Mouse (Mus musculus) adrenal gland, adult 2 months (tissue): ENCODE data around the gene Cp. TPM values are rescaled to one million over a fixed set of nuclear protein-coding genes. Genes with fewer than 3 reads are reported as not detected.
"Not testable (repeated sequence)": the region's sequence is repeated elsewhere in the genome, so short reads cannot be mapped to it uniquely, and the experiment has no call there.

Source experiments
- DNase-seq: peaks from one replicate; pipeline ENCODE4 v3.0.0; 2021
- long read RNA-seq: library from polyadenylated mRNA; stranded (forward); transcript quantifications from one replicate; pipeline ENCODE4 v2.0.0, GENCODE M21; 2021
- polyA plus RNA-seq: library from polyadenylated mRNA; depleted of rRNA; stranded (reverse); fragments of >200 nt; gene quantifications from 2 replicates; pipeline ENCODE4 v1.2.3, GENCODE M21; 2012; rRNA removed
- total RNA-seq, 2 experiments: library from RNA; stranded (reverse); gene quantifications; 2 replicates each; pipeline ENCODE4 v1.2.3; 2021

Gene Cp
- total RNA-seq (10 to 100 TPM; 55.2 to 79.1 TPM), polyA plus RNA-seq (4.1 and 5.7 TPM in 2 replicates)
- long read RNA-seq, full-length matches to known transcripts, result 9 of 21 reads
- long read RNA-seq, partial matches to known transcripts, result 8 of 21 reads
- long read RNA-seq, other reads (novel, unspliced or antisense), result 4 of 21 reads

DNA sequence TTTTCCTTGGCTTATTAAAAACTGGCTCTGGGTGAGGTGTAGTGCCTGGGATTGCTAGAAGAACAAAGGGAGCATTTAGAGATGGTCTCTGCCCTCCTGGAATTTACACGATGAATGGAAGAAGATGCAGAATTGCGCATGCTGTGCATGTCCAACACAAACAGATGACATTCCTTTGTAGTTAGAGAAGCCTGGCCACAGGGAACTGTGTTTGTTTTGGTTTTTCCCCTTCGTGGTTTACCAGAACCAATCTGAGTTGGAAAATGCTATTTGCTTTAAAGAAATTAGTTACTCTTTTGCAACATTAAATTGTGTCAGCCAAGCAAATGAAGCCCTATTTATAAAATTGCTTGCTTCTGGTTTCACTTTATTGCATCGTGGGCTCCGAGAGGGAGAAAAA, at the start of gene Cp:
Cp (plus strand) TSS at position 170 of the 400 bp plus-strand sequence.
- no peak for DNase-seq

DNA sequence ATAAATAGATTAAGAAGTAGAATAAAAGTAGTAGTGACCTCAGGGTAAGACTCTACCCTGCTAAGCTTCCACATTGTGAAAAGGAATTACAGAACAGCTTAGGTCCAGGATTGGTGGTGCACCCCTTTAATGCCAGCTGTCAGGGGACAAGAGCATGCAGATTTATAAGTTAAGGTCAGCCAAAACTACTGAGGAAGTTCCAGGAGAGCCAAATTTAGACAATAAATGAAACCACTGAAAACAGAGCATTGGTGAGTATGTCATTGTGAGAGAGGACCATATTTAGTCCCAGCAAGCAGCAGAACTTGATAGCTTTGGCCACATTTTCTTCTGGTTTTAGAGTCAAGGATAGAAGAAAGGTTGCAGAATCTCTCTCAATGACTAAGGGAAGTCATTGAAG, 8.3 kb upstream of the Cp start:
- no peak for DNase-seq

DNA sequence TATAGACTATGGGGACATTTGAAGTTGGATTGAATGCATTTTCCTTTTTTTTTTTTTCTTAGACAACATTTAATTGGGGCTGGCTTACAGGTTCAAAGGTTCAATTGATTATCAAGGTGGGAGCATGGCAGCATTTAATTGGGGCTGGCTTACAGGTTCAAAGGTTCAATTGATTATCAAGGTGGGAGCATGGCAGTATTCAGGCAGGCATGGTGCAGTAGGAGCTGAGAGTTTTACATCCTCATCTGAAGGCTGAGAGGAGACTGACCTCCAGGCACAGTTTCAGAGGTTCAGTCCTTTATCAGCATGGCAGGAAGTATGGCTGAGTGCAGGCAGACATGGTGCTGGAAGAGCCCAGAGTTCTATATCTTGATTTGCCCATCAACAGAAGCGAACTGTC, 7.5 kb upstream of the Cp start:
- DNase-seq, result not testable (repeated sequence)

DNA sequence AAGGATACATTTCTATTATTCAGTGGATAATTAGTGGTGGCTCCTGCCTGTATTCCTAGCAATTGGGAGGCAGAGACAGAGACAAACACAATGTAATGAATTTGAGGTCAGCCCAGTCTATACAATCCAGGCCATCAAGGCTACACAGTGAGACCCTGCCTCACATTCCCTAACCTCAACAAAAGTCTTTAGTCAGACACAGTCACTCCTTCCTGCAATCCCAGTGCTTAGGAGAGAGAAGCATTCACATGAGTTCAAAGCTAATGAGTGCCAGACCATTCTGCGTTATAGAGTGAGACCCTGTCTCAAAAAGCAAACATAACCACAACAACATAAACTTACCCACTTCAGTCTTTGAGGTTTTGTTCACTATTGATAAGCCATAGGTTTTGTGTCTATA, 3.4 kb upstream of the Cp start:
- DNase-seq, result no peak

DNA sequence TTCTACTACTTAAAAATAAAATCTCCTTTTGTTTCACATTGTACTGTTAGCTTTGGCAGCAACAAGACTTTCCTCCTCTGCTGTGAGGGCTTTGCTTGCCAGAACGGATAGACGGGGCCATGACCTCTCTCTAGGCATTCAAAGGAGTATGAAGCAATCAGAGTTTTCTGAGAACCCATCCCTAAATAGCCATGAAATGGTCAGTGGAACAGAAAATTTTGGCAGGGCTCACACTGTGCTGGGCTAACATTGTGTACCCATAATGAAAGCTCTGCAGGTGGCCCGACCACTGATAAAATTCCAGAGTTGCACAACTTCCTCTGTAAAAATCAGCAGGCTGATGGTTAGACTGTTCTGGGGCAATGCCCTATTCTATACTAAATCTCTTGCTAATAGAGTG, 3.0 kb upstream of the Cp start:
- DNase-seq, result peak; percentile 80

DNA sequence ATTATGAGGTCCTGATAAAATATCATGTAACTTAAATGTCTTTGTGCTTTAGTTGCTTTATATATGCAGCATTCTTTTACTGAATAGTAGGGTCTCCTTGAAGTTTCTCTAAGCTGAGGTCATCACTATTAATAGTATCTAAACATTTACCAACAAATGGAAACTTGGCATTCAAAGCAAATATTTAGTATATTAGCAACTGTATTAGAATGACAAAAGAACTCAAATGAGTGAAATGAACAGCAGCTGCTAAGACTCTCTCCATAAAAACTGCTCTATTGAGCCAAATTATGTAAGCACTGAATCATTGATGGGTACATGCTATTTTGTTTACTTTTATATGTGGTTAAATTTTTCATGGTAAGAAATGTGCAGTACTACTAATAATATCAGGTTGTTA, 1.2 kb downstream of the Cp start:
- no peak for DNase-seq

DNA sequence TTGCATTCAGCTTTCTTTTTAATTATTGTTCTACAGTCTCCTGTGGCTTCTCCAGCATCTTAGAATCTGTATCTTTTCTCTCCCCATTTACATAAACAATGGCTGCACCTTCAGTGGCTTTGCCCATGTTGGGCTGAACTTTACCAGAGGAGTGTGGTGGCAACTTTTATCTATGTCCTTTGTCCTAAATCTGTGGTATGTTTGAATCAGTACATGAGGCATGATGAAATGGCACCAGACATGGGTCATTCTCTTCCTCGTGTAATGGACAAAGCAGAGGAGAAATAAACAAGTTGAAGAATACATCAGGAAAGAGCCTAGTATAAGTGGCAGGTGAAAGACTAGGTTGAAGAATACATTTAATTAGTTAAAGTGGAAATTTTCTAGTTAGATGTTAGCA, 2.1 kb downstream of the Cp start:
- no peak for DNase-seq

DNA sequence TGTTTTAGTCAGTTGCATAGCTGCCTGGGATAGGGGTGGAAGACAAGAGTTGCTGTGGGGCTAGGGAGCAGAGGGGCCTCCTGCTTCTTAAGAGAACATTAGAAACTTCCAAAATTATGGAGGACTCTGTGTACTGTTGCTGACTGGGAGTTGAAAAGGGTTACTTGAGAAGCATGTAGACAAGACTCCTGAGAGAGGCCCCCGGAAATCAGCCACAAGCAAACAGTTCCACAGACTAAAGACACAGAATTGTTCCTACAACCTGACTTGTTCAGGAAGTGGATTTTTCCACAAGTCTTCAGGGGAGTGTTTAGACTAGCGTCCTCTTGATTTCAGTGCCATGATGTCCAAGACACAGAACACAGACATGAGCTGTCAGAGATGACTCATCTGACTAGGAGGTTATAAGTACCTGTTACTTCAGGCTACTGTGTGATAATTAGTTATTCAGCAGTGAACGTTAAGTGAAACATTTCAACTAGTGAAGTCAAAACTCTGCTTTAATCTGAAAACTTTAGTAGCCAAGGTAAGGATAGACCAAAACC, 3.8 kb downstream of the Cp start:
- DNase-seq, result no peak

DNA sequence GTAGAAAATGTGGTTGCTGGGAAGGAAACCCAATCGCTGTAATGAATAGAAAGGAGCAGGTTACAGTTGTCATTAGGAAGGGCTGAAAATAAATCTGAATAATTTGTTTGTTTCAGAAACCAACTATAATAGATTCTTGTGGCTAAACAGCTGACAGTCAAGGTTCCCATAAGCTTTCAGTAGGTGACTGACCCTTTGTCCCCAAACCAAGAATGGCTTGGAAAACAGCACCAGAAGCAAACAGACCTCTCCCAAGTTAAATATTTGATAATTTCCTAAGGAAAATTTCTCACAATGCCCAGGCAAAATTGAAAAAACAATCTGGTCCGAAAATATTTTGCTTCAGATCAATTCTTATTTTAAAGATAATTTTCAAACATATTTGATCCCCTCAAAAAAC, 4.5 kb downstream of the Cp start:
- no peak for DNase-seq

DNA sequence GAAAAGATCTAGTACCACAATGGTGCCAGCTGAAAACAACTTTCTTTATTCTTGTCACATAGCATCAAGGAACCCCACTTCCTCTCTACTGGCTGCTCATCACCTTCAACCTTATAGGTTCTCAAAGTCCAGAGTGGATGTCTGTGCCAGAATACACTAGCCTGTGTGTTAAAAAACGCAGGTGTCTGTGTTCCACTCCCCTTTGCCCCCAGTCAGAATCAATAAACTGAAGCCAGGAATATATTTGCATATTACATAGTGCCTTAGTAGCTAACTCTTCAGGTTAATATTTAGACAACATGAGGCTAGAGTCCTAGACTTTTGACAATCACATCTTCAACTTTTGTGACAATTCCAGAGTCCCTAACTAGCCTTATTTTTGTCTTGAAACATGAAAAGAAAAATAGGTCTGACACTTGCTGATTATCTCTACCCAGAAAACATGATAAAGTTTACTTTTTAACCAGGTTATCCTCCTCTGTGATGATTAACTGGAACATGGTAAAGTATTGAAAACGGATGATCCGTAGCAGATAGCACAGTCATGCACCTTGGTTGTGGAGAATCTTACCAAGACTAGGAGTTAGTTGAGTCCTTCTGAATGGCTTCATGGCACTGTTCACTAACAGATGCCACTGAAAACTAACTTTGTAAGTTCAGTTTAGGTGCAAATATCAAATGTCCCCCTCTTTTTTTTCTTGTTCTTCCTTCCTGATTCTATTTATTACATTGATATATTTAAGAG, 6.1 kb downstream of the Cp start:
- no peak for DNase-seq

DNA sequence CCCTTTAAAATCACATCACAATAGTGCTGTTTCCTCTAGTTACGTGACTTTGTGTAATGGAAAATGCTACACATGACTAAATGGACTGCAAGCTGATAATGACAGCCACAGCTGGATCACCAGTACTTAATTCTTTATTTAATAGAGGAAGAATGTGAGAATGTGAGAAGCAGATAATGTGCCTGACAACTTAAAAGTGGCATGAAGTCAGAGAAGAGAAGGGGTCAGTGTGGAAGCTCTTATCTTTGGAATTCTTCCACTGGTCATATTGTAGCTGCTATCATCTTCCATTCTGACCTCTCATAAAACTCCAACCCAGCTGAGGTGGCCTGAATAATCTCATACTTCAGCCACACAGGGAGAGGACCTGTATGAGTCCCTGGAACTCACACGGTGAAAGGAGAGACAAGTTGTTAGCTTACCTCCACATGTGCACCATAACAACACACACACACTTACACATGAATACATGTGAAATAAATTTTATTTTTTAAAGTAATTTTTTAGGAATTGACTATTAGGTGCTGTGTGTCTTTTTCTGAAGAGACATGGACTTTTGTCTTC, 7.9 kb downstream of the Cp start:
- DNase-seq, result no peak

DNA sequence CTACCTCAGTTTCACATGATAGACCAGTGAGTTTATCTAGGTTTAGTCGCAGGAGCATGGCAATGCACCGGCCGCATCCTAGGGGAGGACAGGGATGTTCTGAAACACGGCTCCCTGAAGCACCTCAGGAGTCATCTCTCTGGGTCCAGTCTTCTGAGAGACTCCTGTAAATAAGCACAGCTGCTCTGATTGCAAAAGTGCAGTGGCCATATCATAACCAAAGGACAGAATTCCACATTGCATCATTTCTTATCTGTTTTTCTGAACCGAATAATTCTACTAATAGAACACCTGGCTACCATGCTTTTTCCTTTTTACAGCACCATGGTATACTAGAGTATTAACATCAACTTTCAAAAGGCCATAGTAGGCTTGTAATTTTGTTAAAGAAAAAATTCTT, 8.4 kb downstream of the Cp start:
- no peak for DNase-seq

DNA sequence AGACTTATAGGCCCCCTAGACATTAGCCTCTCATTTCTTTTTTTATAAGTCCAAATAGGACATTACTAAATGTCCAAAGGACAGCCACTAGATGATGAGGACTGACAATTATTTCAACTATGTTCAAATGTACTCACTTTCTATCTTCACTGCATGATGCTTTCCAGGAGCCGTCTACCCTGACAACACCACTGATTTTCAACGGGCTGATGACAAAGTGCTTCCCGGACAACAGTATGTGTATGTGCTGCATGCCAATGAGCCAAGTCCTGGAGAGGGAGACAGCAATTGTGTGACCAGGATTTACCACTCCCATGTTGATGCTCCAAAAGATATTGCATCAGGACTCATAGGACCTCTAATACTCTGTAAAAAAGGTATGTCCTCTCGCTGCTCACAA, 9.2 kb downstream of the Cp start:
- no peak for DNase-seq

DNA sequence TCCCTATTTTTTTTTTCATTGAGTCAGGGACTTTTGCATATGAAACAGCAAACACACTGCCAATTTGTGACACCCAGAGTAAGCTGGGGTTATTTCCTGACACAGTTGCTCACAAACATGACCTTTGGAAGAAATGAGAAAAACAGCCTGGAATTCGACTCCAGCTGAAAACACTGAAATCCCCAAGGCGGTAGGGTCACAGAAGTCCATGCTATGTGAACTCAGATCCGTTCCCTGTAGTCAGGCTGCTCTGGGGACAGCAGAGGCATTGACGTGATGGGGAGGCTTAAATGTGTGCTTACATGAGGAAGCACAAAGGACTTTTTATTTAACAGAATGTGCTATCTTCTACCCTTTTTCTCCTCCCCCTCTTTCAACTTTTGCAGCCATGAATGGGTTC, 21.6 kb downstream of the Cp start:
- DNase-seq, result peak; percentile 41

DNA sequence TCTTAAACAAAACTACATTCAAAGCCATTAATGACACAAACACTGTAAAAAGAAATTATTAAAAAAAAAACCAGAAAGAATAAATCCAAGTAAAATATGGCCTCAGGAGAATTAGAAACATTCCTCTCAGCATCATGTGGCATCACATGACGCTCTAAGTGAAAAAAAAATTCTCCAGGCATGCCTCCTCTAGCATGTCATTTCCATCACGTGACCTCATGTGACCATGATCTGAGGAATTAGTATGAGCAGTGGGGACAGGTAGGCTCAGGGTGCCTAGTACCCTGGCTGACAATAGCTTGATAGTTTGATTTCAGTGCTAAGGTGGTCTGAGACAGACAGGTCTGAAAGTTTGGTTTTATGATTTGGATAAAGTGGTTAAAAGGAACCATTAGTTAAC, 24.3 kb downstream of the Cp start:
- DNase-seq, result no peak

DNA sequence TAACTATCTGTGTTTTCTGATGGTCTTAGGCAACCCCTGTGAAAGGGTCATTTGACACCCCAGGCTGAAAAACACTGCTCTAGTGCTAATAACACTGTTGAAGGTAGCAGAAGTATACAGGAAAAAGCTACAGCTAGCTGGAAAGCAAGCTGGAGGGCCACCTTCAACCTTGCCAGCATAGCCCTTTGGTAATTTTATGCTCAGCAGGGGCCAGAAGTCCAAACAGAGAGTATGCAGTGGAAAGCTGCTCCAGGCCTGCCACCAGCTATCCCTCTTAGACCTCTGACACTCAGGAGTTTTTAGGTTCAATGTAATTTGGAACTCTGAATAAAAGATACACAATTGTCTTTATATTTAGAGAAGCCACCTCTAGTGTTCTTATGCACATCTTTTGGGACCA, 26.0 kb downstream of the Cp start:
- no peak for DNase-seq

DNA sequence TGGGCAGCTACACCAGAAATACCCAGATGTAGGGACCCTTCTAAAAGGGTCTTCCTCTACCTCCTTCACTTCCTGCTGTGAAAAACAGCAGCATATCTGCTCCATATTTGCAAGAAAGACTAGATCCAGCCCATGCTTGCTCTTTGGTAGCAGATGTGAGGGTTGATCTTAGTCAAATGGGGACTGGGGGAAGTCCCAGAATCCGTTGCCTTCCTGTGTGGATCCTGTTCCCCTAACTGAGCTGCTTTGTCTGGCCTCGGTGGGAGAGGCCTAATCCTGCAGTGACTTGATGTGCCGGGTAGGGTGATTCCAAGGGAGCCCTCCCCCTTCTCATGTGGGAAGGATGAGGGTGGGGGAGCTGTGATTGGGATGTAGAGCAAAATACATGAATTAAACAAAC, 29.3 kb downstream of the Cp start:
- DNase-seq, result no peak

DNA sequence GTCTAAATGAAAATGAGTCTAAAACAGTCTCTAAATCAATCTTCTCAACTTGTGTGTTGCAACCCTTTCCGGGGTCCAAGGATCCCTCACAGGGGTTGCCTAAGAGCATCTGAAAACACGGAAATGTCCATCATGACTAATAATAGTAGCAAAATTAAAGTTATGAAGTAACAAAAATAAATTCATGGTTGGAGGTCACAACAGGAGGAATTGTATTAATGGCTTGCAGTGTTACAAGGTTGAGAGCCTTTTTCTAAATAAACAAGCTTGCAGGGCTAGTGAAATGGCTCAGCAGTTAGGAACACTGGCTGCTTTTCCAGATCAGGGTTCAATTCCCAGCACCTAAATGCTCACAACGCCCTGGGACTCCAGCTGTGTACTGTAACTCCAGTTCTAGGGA, 33.2 kb downstream of the Cp start:
- DNase-seq, result peak; percentile 22

DNA sequence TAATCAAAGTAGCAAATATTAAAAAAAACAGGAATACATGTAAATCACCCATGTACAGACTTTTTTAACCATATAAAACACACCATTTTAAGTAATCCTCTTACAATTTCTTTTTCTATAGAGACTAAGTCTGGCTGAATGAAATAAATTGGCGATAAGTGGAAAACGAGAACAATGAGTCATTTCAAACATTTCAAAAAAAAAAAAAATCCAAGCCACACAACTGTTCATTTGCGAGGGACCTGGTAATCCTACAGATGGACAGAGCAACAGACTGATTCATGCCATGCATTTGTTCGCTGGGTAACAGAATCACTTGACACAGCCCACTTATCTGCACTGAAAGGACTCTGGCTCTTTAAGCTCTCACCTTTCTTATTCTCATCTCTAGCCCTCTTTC, 35.5 kb downstream of the Cp start:
- no peak for DNase-seq

DNA sequence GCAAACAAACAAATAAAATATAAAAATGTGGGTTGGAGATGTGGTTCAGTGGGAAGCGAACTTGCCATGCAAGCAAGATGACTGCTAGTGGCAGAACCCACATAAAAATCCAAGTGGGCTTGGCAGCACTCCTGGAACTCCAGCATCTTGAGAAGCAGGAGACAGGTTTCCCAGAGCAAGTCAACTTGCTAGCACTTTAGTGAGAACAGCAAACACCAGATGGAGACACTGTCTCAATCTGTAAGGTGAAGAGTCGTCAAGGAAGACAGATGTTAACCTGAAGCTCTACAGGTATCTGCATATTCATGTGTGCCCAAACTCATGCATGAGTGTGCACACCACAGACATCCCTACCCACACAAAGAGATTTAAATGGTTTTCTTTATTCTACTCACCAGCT, 42.7 kb downstream of the Cp start:
- DNase-seq, result no peak

DNA sequence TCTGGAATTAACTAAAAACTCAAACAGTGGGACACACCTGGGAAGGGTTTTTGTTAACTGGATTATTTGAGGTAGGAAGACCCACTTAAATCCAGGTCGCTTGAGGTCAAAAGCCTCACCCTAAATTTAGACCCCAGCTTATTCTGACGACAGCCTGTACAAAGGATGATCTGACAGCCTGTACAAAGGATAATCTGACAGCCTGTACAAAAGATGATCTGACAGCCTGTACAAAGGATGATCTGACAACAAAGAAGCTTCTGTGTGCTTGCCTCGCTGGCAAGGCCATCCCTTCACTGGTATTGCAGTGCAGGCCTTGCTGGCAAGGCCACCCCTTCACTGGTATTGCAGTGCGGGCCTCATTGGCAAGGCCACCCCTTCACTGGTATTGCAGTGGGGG, 44.0 kb downstream of the Cp start:
- no peak for DNase-seq

DNA sequence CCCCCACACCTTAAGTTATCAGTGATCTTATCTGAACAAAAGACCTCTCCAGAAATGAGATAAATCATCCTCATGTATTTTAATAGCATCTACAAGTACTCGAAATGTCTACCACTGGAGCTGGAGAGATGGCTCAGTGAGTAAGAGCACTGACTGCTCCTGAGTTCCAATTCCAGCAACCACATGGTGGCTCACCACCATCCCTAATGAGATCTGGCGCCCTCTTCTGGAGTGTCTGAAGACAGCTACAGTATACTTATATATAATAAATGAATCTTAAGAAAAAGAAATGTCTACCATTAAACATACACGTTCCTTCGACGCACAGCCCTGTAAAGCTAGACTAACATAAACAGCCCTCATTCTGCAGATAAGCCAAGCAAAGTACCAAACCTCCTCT, 45.9 kb downstream of the Cp start:
- peak; percentile 36 for DNase-seq

DNA sequence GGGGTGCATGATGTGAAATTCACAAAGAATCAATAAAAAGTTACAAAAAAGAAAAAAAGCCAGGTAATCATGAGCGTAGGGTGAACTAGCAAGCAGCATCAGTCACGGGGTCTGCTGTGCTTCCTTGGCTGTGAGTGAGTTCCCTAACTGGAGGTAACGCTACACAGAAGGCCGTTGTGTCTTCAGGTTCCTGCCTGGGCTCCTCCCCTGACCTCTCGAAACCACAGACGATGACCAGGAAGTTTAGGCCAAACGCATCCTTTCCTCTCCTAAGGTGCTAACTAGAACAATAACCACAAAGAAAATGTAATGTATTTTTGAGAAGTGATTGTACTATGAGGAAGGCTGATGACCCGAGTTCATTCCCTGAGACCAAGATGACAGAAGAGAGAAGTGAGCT, 47.6 kb downstream of the Cp start:
- DNase-seq, result no peak

DNA sequence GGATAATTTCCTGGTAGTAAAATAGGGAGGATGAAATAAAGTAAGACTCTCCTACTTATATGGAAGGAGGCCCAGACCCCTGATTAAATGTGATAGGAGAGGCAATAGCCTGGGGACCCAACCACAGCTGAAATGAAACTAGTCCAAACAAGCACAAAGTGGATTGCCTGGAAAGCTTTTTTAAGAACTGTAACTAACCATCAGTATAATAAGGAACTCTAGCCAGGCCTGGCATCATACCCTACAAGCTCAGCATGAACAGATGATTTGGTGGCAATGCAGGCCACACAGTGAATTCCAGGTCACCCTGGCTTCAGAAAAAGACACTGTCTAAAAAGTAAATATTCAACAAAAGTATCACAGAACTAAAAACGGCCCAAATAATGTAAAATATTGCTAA, 48.8 kb downstream of the Cp start:
- no peak for DNase-seq
